Mouse (Mus musculus): ENCODE measurements around the gene BC005561. TPM values are rescaled to one million over a fixed set of nuclear protein-coding genes. Genes with fewer than 3 reads are reported as not detected.

BC005561 gene
- polyA plus RNA-seq, 1 experiment from 2014 or later: 11.4 TPM

DNA sequence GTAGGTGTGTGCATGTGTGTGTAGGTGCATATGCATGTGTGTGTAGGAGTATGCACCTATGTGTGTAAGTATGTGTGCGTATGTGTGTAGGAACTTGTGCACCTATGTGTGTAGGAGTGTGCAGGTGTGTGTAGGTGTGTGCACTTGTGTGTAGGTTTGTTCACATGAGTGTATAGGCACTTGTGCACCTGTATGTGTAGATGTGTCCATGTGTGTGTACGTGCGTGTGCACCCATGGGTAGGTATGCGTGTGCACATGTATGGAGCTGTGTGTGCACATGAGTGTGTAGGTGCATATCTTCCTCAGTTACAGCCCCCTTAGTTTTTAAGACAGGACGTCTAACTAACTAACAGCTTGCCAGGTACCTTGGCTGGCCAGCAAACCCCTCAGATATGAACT lies 39.6 kb upstream of the BC005561 start:
- Histone ChIP-seq H3K9ac (ENCODE audit: low read depth, low read length) (no peak overlapping the region), H3K9me3 (ENCODE audit: control insufficient read depth, low read length) (no peaks in the 10 kb centered on the region), H3K4me3 (ENCODE audit: low read length) (no peak overlapping the region), H3K4me2 (ENCODE audit: low read length) (no peak overlapping the region), H3K27me3 (replicated peaks; ENCODE audit: control insufficient read depth, insufficient read depth, low read length) (no peaks in the 10 kb centered on the region), H3K27ac (ENCODE audit: low read depth, low read length) (no peak overlapping the region), H3K36me3 (ENCODE audit: control insufficient read depth, insufficient read depth, low read length) (peaks cover 35% of the 10 kb centered on the region), H3K4me1 (ENCODE audit: control insufficient read depth, insufficient read depth, low read depth, low read length) (no peaks in the 10 kb centered on the region)
- WGBS: 91% methylated on average over 5 of the region's 5 CpGs
- no peak for ATAC-seq

DNA sequence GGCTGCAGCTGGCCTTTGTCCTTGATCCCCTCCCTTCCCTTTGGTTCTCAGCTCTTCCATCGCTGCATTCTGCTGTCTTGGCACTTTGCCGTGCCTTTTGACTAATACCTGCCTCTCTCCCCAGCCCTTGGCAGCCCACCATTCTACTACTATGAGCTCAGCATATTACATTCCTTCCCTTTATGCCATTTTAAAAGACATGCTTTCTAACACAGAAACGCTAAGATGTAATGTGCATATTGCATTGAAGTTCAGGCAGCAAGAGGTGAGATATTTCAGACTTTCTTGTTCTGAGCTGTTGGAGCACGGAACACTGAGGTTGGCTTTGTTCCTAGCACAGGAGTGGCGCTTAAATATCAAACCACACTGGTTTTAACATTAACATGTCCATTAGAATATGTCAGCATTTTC lies 37.2 kb upstream of the BC005561 start:
- Histone ChIP-seq H3K36me3 (ENCODE audit: control insufficient read depth, insufficient read depth, low read length) (peaks cover 23% of the 10 kb centered on the region), H3K4me3 (ENCODE audit: low read length) (no peak overlapping the region), H3K4me1 (ENCODE audit: control insufficient read depth, insufficient read depth, low read depth, low read length) (no peaks in the 10 kb centered on the region), H3K9ac (ENCODE audit: low read depth, low read length) (no peak overlapping the region), H3K9me3 (ENCODE audit: control insufficient read depth, low read length) (no peaks in the 10 kb centered on the region), H3K27ac (ENCODE audit: low read depth, low read length) (no peak overlapping the region), H3K27me3 (replicated peaks; ENCODE audit: control insufficient read depth, insufficient read depth, low read length) (no peaks in the 10 kb centered on the region), H3K4me2 (ENCODE audit: low read length) (no peak overlapping the region)
- WGBS: 84% methylated on average over 5 of the region's 5 CpGs
- ATAC-seq: no peak

DNA sequence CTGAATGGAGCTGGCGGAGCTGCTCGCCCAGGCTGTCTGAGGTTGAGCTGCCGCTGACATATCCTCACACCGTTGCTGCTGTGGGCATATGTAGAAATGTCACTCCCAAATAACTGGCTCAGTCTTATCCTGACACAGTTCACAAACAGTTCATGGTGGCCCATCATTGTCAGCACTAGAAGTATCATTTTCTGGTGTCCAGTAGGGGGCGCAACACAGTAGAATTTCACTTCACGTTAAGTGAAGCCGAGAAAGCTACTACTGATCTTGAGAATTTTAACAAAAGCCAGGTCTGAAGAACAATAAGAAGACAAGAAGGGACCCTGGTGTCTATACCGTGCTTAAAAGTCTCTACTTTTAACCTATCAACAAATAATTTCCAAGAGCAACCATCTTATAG lies 35.8 kb upstream of the BC005561 start:
- WGBS: 94% methylated on average over 8 of the region's 8 CpGs
- Histone ChIP-seq H3K9me3 (ENCODE audit: control insufficient read depth, low read length) (no peaks in the 10 kb centered on the region), H3K27ac (ENCODE audit: low read depth, low read length) (no peak overlapping the region), H3K36me3 (ENCODE audit: control insufficient read depth, insufficient read depth, low read length) (peaks cover 17% of the 10 kb centered on the region), H3K4me1 (ENCODE audit: control insufficient read depth, insufficient read depth, low read depth, low read length) (no peaks in the 10 kb centered on the region), H3K4me3 (ENCODE audit: low read length) (no peak overlapping the region), H3K9ac (ENCODE audit: low read depth, low read length) (no peak overlapping the region), H3K4me2 (ENCODE audit: low read length) (no peak overlapping the region), H3K27me3 (replicated peaks; ENCODE audit: control insufficient read depth, insufficient read depth, low read length) (no peaks in the 10 kb centered on the region)
- ATAC-seq: no peak

DNA sequence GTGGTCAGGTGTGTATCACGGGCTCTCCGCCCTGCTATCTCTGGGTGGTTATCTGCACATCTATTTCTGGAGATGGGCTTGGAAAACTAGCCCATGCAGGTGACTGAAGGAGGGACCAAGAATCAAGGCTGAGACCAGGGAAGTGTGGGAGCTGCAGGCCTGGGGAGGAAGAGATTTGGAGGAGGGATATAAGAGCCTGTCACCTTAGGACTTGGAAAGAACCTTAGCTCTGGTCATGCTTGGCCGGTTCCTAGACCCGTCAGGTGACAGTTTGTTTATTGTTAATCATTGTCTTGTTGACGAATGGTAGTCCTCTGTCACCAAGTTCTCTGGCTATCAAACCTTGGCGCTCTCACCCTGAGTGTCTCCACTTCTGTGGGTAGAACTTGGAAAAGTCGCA lies 27.8 kb upstream of the BC005561 start:
- H3K27me3 ChIP-seq (replicated peaks; ENCODE audit: control insufficient read depth, insufficient read depth, low read length): no peaks in the 10 kb centered on the region

DNA sequence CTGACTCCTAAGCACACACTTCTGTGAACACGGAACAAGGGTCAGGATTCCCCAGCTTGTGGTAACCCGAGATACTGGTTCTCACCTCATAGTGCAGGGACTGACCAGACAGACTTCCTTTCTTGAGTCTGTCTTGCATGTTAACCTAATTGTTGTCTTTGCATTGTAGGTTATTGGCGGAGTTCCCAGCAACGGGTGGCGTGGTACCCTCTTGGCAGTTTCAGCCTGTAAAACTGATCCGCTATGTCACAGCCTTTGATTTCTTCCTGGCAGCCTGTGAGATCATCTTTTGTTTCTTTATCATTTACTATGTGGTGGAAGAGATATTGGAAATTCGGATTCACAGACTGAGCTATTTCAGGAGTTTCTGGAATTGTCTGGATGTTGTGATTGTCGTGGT lies 25.3 kb upstream of the BC005561 start:
- Histone ChIP-seq H3K9me3 (ENCODE audit: control insufficient read depth, low read length) (no peaks in the 10 kb centered on the region), H3K4me1 (ENCODE audit: control insufficient read depth, insufficient read depth, low read depth, low read length) (no peaks in the 10 kb centered on the region), H3K4me2 (ENCODE audit: low read length) (no peak overlapping the region), H3K9ac (ENCODE audit: low read depth, low read length) (no peak overlapping the region), H3K27me3 (replicated peaks; ENCODE audit: control insufficient read depth, insufficient read depth, low read length) (no peaks in the 10 kb centered on the region), H3K4me3 (ENCODE audit: low read length) (no peak overlapping the region), H3K27ac (ENCODE audit: low read depth, low read length) (no peak overlapping the region), H3K36me3 (ENCODE audit: control insufficient read depth, insufficient read depth, low read length) (peaks cover 26% of the 10 kb centered on the region)
- ATAC-seq: no peak
- 69% methylated on average over 8 of the region's 8 CpGs for WGBS

More for the DNA sequence above, 27.8 kb upstream of the BC005561 start:
- no peak overlapping the region for H3K9ac ChIP-seq (ENCODE audit: low read depth, low read length)
- 90% methylated on average over 7 of the region's 7 CpGs for WGBS
- H3K4me2 ChIP-seq (ENCODE audit: low read length): no peak overlapping the region
- no peaks in the 10 kb centered on the region for H3K9me3 ChIP-seq (ENCODE audit: control insufficient read depth, low read length)
- no peak overlapping the region for H3K4me3 ChIP-seq (ENCODE audit: low read length)
- ATAC-seq: no peak
- peaks cover 21% of the 10 kb centered on the region for H3K36me3 ChIP-seq (ENCODE audit: control insufficient read depth, insufficient read depth, low read length)
- H3K27ac ChIP-seq (ENCODE audit: low read depth, low read length): no peak overlapping the region
- H3K4me1 ChIP-seq (ENCODE audit: control insufficient read depth, insufficient read depth, low read depth, low read length): no peaks in the 10 kb centered on the region

DNA sequence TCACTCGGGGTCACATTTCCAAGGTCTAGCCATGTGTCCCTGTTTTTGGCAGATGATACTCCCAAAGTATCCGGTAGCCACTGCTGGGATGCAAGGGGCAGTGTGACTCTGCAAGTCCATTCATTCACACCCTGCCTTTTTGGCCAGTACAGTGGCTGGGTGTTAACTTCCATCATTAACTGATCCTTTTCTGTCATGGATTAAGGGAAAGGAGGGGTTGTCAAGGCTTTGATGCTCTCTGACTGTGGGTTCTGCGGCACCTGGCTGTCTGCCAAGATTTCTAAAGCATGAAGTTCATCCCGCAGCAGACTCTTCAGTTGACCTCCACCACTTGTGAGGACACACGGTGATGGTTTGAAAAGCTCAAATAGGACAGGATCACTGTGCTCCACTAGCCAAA lies 16.6 kb upstream of the BC005561 start:
- Histone ChIP-seq H3K36me3 (ENCODE audit: control insufficient read depth, insufficient read depth, low read length) (peaks cover 40% of the 10 kb centered on the region), H3K4me2 (ENCODE audit: low read length) (no peak overlapping the region), H3K4me1 (ENCODE audit: control insufficient read depth, insufficient read depth, low read depth, low read length) (no peaks in the 10 kb centered on the region), H3K4me3 (ENCODE audit: low read length) (no peak overlapping the region), H3K9ac (ENCODE audit: low read depth, low read length) (no peak overlapping the region), H3K27ac (ENCODE audit: low read depth, low read length) (no peak overlapping the region), H3K27me3 (replicated peaks; ENCODE audit: control insufficient read depth, insufficient read depth, low read length) (no peaks in the 10 kb centered on the region), H3K9me3 (ENCODE audit: control insufficient read depth, low read length) (no peaks in the 10 kb centered on the region)
- WGBS: 66% methylated on average over 5 of the region's 5 CpGs
- no peak for ATAC-seq

DNA sequence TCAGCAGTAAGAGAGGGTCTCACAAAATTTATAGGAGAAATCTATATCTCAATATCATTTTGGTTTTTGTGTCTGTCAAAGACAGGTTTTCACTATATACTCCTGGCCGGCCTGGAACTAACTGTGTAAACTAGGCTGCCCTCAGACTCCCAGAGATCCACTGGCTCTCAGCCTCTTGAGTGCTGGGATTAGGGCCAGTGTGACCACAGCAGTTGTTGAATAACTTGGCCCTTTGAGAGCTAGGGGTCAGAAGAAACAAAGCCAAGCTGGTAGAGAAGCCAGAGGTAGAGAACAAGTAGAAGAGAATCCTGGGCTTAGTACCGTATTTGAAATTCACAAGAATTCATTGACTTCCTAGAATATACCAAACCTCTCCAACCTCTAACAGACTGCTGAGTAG lies 3.3 kb upstream of the BC005561 start:
- Histone ChIP-seq H3K9ac (ENCODE audit: low read depth, low read length) (no peak overlapping the region), H3K27me3 (replicated peaks; ENCODE audit: control insufficient read depth, insufficient read depth, low read length) (no peaks in the 10 kb centered on the region), H3K4me1 (ENCODE audit: control insufficient read depth, insufficient read depth, low read depth, low read length) (peaks cover 8% of the 10 kb centered on the region), H3K4me3 (ENCODE audit: low read length) (no peak overlapping the region), H3K36me3 (ENCODE audit: control insufficient read depth, insufficient read depth, low read length) (peaks cover 8% of the 10 kb centered on the region), H3K9me3 (ENCODE audit: control insufficient read depth, low read length) (no peaks in the 10 kb centered on the region), H3K27ac (ENCODE audit: low read depth, low read length) (no peak overlapping the region), H3K4me2 (ENCODE audit: low read length) (no peak overlapping the region)
- WGBS: 92% methylated on average over 2 of the region's 2 CpGs
- ATAC-seq: no peak

DNA sequence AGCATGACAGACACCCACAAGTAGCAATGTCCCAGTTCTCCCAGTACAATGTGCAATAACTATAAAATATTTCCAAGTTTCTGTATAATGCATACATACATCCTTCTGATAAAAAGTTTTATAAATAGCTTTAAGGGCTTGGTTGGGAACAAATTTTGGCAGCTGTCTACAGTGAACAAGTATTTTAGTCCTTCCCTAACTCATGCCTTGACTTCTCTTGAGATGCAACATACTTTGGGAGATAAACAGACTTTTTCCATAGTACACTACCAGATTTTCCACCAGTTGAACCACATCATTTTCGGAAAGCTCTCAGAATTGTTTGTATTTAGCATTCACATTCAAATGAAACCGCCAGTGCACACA lies 340 bp upstream of the BC005561 start:
- peak overlapping the region; percentile 58 for H3K4me2 ChIP-seq (ENCODE audit: low read length)
- H3K9me3 ChIP-seq (ENCODE audit: control insufficient read depth, low read length): no peaks in the 10 kb centered on the region
- peaks cover 8% of the 10 kb centered on the region for H3K4me1 ChIP-seq (ENCODE audit: control insufficient read depth, insufficient read depth, low read depth, low read length)
- no peaks in the 10 kb centered on the region for H3K27me3 ChIP-seq (replicated peaks; ENCODE audit: control insufficient read depth, insufficient read depth, low read length)
- peak overlapping the region; percentile 78; the same call in 1 of the 2 replicates for H3K9ac ChIP-seq (ENCODE audit: low read depth, low read length)
- H3K27ac ChIP-seq (ENCODE audit: low read depth, low read length): no peak overlapping the region; the same call in 1 of the 2 replicates
- peaks cover 7% of the 10 kb centered on the region for H3K36me3 ChIP-seq (ENCODE audit: control insufficient read depth, insufficient read depth, low read length)
- WGBS: 0% methylated on average over 2 of the region's 2 CpGs
- H3K4me3 ChIP-seq (ENCODE audit: low read length): peak overlapping the region; percentile 68
- no peak; the same call in none of the 2 replicates for ATAC-seq

DNA sequence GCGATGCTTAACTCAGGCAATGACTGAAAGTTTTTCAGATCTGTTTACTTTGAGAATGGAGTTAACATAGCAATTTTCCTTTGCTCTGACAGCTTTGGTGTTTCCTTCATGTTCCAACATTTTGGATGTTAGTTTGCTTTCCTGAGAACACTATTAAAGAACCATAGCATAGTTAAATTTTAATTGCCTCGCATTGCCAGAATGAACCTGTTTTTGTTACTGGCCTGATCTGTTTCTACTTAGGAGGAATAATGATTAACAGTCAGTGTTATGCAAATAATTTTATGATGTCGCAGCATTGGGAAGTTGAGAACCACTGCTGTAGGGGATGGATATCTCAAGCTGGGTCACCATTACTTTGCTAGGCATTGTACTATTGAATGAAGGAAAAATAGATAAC lies 3.1 kb downstream of the BC005561 start:
- Histone ChIP-seq H3K9ac (ENCODE audit: low read depth, low read length) (no peak overlapping the region), H3K4me1 (ENCODE audit: control insufficient read depth, insufficient read depth, low read depth, low read length) (peaks cover 8% of the 10 kb centered on the region), H3K4me2 (ENCODE audit: low read length) (no peak overlapping the region), H3K36me3 (ENCODE audit: control insufficient read depth, insufficient read depth, low read length) (peaks cover 18% of the 10 kb centered on the region), H3K4me3 (ENCODE audit: low read length) (no peak overlapping the region), H3K27ac (ENCODE audit: low read depth, low read length) (no peak overlapping the region), H3K27me3 (replicated peaks; ENCODE audit: control insufficient read depth, insufficient read depth, low read length) (no peaks in the 10 kb centered on the region), H3K9me3 (ENCODE audit: control insufficient read depth, low read length) (peaks cover 7% of the 10 kb centered on the region)
- no peak for ATAC-seq
- WGBS: 93% methylated on average over 3 of the region's 3 CpGs

DNA sequence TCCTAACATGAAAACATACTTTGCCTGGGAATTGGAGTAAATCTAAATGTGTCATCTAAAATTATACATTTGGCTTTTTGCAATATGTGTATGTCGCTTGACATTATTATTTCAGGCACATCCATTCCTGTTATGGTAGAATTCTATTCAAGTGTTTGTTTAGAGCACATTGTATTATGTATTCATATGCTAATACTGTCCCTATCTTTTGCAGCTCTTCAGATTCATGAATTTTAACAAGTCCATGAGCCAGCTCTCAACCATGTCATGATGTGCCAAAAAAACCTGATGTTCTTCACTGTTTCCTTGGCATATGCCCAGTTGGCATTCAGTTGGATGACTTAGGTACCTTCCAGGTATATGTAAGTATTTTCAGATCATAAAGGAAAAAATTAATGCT lies 30.5 kb downstream of the BC005561 start:
- Histone ChIP-seq H3K9me3 (ENCODE audit: control insufficient read depth, low read length) (no peaks in the 10 kb centered on the region), H3K4me2 (ENCODE audit: low read length) (no peak overlapping the region), H3K4me1 (ENCODE audit: control insufficient read depth, insufficient read depth, low read depth, low read length) (no peaks in the 10 kb centered on the region), H3K27me3 (replicated peaks; ENCODE audit: control insufficient read depth, insufficient read depth, low read length) (no peaks in the 10 kb centered on the region), H3K4me3 (ENCODE audit: low read length) (no peak overlapping the region), H3K27ac (ENCODE audit: low read depth, low read length) (no peak overlapping the region), H3K9ac (ENCODE audit: low read depth, low read length) (no peak overlapping the region), H3K36me3 (ENCODE audit: control insufficient read depth, insufficient read depth, low read length) (peaks cover 39% of the 10 kb centered on the region)
- ATAC-seq: no peak
- 76% methylated on average over 1 of the region's 1 CpGs for WGBS

All from hindbrain, embryonic 16.5 days (tissue).